Mouse (Mus musculus) limb, embryonic 11.5 days (tissue): ENCODE data around the gene Ndufv2. TPM values are rescaled to one million over a fixed set of nuclear protein-coding genes. Genes with fewer than 3 reads are reported as not detected.
A peak's percentile ranks its signal among the peaks of the same experiment; 100 is the strongest.

ENCODE experiments used
- ATAC-seq: fragments of 200-750 bp; cut with Nextera tagmentation; 2 replicates; pipeline ENCODE4 v1.8.0; 2017; ENCODE audit warnings: low read depth; ENCODE audit not compliant: insufficient number of reproducible peaks, low FRiP score, low TSS enrichment
- DNase-seq: peaks from one replicate; pipeline ENCODE4 v3.0.0-alpha.2; 2015; ENCODE audit warnings: low spot score
- H3K27ac ChIP-seq: fragments of 300-500 bp; sonication (generic); replicated peaks from 2 replicates; pipeline ENCODE4 v1.5.1; 2014; ENCODE audit warnings: low read depth, mild to moderate bottlenecking, low read length
- H3K27me3 ChIP-seq: fragments of 300-500 bp; sonication (generic); 2 replicates; pipeline ENCODE4 v1.6.1; 2014; ENCODE audit warnings: mild to moderate bottlenecking, low read length, mixed read lengths; ENCODE audit not compliant: control insufficient read depth, insufficient read depth
- H3K36me3 ChIP-seq: fragments of 300-500 bp; sonication (generic); 2 replicates; pipeline ENCODE4 v1.6.1; 2014; ENCODE audit warnings: mild to moderate bottlenecking, low read length, moderate library complexity, mixed read lengths; ENCODE audit not compliant: control insufficient read depth, insufficient read depth
- H3K4me1 ChIP-seq: fragments of 300-500 bp; sonication (generic); 2 replicates; pipeline ENCODE4 v1.6.1; 2014; ENCODE audit warnings: low read length, mixed read lengths; ENCODE audit not compliant: control insufficient read depth, insufficient read depth
- H3K4me2 ChIP-seq: fragments of 300-500 bp; sonication (generic); 2 replicates; pipeline ENCODE4 v1.6.1; 2014; ENCODE audit warnings: low read depth, mild to moderate bottlenecking, moderate library complexity; ENCODE audit not compliant: severe bottlenecking
- H3K4me3 ChIP-seq: fragments of 300-500 bp; sonication (generic); 2 replicates; pipeline ENCODE4 v1.5.1; 2014; ENCODE audit warnings: low read depth, low read length
- H3K9ac ChIP-seq: fragments of 300-500 bp; sonication (generic); 2 replicates; pipeline ENCODE4 v1.6.1; 2014; ENCODE audit warnings: mild to moderate bottlenecking, low read length
- H3K9me3 ChIP-seq: fragments of 300-500 bp; sonication (generic); 2 replicates; pipeline ENCODE4 v1.6.1; 2016; ENCODE audit warnings: low read length; ENCODE audit not compliant: control insufficient read depth
- WGBS: fragments of 180-500 bp; shearing (Covaris S2); extraction: QIAGEN DNeasy Blood & Tissue Kit; methylation state at CpG from one replicate; pipeline ENCODE4 v1.1.7; 2014; 5-methylcytosine and 5-hydroxymethylcytosine counted together
- polyA plus RNA-seq: library from polyadenylated mRNA; unstranded; fragments of >200 nt; fragmentation: Nextera tagmentation; extraction: Ambion mirVana; gene quantifications from 2 replicates; pipeline ENCODE4 v1.2.1, GENCODE M21; 2014

Ndufv2 gene
- polyA plus RNA-seq, 1 experiment from 2014 or later, result 320 TPM

DNA sequence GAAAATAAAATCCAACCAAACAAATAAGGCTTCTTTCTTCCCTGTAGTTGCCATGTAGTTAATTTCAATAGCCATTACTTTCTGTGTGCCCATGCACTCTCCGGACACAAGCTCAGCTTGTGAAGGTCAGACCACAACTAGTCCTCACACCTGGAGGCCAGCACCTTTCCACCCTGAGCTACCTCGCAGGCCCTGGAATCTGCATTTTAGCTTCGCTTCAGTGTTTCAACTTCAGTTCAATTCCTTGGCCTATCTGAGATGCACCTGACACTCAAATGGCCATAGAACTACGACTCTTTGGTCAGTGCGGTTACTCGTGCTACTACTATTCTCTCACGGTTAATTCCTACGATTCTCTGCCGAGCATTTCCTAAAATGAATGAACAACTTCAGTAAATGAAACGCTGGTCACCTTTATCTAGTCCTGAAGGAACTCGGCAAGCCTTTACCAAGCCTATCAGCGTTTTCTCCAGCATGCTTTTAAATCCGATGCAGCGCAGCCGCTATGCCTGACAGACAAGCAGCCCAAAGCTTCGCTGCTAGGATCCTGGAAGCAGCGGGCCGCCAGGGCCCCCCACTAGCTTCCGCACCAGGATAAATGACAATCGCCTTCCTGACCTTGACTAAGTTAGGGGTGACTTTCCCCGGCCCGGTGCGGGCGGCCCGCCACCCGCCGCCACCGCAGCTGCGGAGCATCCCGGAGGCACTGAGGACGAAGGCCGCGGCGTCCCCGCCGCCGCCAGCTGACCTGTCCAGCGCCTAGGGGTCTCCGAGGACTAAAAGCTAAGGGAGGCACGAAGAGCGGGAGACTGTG, 586 bp downstream of the Ndufv2 start:
- Histone ChIP-seq H3K4me3 (peak overlapping the region; percentile 92), H3K36me3 (no peaks in the 10 kb centered on the region), H3K4me2 (peak overlapping the region; percentile 87), H3K27me3 (no peaks in the 10 kb centered on the region), H3K27ac (peak overlapping the region; percentile 82), H3K9me3 (no peaks in the 10 kb centered on the region; the same call in 1 of the 2 replicates), H3K4me1 (peaks cover 6% of the 10 kb centered on the region), H3K9ac (peak overlapping the region; percentile 95)
- WGBS, result 1% methylated on average over 41 of the region's 41 CpGs
- ATAC-seq (0 out of 2 replicates have a peak, but pooled peaks have one; percentile 6), DNase-seq (no peak)

DNA sequence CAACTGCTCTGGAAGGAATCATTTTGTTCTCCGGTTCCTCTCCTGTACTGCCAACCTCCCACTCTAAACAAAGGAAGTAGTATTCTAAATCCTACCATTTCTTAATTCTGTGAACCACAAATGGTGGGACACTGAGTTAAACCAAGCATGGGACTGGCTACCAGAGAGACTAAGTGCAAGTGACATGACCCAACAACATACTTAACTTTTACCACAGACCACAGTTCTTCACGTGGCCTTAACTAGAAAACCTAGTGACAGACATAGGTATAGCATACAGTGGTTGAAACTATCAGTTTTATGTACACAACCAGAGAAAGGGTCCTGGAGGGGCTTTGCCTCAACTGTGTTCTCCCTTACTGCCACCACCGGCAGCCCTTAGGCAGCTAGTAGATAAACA, 8.7 kb downstream of the Ndufv2 start:
- Histone ChIP-seq H3K4me3 (no peak overlapping the region), H3K9me3 (no peaks in the 10 kb centered on the region), H3K4me2 (no peak overlapping the region), H3K36me3 (no peaks in the 10 kb centered on the region; the same call in 1 of the 2 replicates), H3K4me1 (no peaks in the 10 kb centered on the region), H3K27me3 (no peaks in the 10 kb centered on the region), H3K9ac (no peak overlapping the region), H3K27ac (no peak overlapping the region)
- 89% methylated on average over 3 of the region's 3 CpGs for WGBS
- ATAC-seq (no peak), DNase-seq (no peak)

DNA sequence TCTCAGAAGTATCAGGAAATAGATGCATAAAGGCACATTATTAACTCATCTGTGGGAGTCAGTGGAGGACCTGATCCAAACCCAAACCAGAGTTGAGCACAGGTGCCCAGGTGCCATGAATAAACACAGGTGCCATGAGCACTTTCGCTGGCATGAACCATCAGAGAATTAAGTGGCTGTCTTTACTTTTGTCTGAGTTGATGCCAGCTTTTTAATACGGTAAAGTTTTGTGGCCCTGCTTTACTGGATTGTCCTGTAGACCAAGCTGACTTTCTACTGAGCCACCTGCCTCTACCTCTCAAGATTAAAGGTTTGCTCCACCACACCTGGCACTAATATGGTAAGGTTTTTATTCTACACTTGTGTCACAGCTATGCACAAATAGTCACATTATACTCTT, 9.3 kb downstream of the Ndufv2 start:
- Histone ChIP-seq H3K36me3 (peaks cover 3% of the 10 kb centered on the region), H3K4me2 (no peak overlapping the region), H3K4me1 (no peaks in the 10 kb centered on the region), H3K27me3 (no peaks in the 10 kb centered on the region), H3K9me3 (no peaks in the 10 kb centered on the region), H3K4me3 (no peak overlapping the region), H3K9ac (no peak overlapping the region), H3K27ac (no peak overlapping the region)
- no peak for DNase-seq
- no peak for ATAC-seq
- 87% methylated on average over 2 of the region's 2 CpGs for WGBS

DNA sequence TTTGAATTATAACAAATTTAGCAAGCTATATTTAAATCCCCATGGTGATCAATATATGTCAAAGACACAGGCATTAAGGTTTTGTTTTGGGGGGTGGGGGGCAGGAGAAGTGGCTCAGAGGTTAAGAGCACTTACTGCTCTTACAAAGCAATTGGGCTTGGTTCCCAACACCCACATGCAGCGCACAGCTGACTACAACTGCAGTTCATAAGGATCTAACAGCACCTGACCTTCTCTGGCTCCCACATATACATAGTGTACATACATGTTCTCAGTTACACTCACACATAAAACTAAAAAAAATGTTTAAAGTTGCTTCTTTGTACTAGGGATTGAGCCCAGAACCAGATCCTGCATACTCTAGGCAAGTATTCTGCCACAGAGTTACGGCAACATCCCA, 10.0 kb downstream of the Ndufv2 start:
- H3K4me3 ChIP-seq, result no peak overlapping the region
- H3K36me3 ChIP-seq, result peaks cover 3% of the 10 kb centered on the region
- no peak for DNase-seq
- H3K27ac ChIP-seq, result no peak overlapping the region
- H3K4me2 ChIP-seq, result no peak overlapping the region
- no peaks in the 10 kb centered on the region for H3K9me3 ChIP-seq
- no peak for ATAC-seq
- H3K9ac ChIP-seq, result no peak overlapping the region
- H3K27me3 ChIP-seq, result no peaks in the 10 kb centered on the region
- 91% methylated on average over 2 of the region's 2 CpGs for WGBS
- no peaks in the 10 kb centered on the region for H3K4me1 ChIP-seq

DNA sequence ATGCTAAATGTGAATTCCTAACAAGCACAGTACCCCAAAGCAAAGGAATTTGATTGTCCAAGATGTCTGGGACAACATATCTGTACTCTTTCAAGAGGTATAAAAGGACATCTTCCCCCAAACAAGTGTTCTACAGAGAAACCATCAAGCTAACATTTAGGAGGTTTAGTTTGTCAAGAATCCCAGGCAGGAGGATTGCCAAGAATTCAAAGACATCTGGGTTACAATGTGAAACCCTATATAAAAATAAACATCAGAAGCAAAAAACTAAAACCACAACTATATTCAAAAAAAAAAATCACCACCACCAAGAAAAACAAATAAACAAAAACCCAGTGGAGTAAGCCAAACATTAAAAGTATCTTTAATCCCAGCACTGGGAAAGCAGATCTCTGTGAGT, 11.1 kb downstream of the Ndufv2 start:
- H3K27ac ChIP-seq, result no peak overlapping the region
- H3K4me1 ChIP-seq, result no peaks in the 10 kb centered on the region
- H3K9me3 ChIP-seq, result no peaks in the 10 kb centered on the region
- H3K27me3 ChIP-seq, result no peaks in the 10 kb centered on the region
- H3K9ac ChIP-seq, result no peak overlapping the region
- H3K4me2 ChIP-seq, result no peak overlapping the region
- H3K4me3 ChIP-seq, result no peak overlapping the region
- ATAC-seq (no peak), DNase-seq (no peak)
- peaks cover 3% of the 10 kb centered on the region for H3K36me3 ChIP-seq

DNA sequence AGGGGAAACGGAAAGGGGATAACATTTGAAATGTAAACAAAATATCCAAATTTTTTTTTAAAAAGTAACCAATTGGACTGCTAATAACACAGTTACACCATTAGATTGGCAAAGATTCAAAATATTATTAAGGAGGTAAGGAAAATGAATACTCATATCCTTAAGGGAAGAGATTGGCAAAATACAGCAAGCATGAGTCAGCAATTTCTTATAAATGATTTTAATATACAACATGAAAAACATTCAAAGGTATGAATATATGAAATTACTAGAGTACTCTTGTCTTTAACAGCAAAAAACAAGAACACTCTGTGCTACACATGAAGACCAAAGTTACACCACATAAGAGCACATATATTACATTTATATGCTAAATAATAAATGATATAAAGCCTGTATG, 16.3 kb downstream of the Ndufv2 start:
- Histone ChIP-seq H3K9me3 (no peaks in the 10 kb centered on the region), H3K4me3 (no peak overlapping the region), H3K9ac (no peak overlapping the region), H3K27ac (no peak overlapping the region), H3K4me2 (no peak overlapping the region), H3K4me1 (no peaks in the 10 kb centered on the region), H3K27me3 (no peaks in the 10 kb centered on the region), H3K36me3 (peaks cover 3% of the 10 kb centered on the region)
- WGBS, result 89% methylated on average over 1 of the region's 1 CpGs
- no peak for ATAC-seq
- no peak for DNase-seq

DNA sequence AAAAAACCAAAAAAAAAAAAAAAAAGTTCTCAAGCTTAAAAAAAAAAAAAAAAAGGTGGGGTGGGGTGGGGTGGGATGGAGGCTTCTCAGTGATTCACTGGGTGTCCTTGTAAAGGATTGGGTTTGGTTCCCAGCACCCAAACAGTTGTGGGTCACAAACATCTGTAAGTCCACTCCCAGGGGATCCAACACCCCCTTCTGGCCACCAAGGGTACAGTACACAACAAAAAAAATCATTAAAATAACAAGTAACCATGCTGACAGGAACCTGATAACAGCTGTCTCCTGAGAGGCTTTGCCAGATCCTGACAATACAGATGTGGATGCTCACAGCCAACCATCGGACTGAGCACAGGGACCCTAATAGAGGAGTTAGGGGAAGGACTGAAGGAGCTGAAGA, 16.9 kb downstream of the Ndufv2 start:
- H3K27ac ChIP-seq, result no peak overlapping the region
- H3K4me3 ChIP-seq, result no peak overlapping the region
- 92% methylated on average over 1 of the region's 1 CpGs for WGBS
- no peaks in the 10 kb centered on the region for H3K27me3 ChIP-seq
- no peak overlapping the region for H3K9ac ChIP-seq
- peaks cover 3% of the 10 kb centered on the region for H3K36me3 ChIP-seq
- ATAC-seq (no peak), DNase-seq (no peak)
- no peak overlapping the region for H3K4me2 ChIP-seq
- no peaks in the 10 kb centered on the region for H3K4me1 ChIP-seq
- no peaks in the 10 kb centered on the region for H3K9me3 ChIP-seq

DNA sequence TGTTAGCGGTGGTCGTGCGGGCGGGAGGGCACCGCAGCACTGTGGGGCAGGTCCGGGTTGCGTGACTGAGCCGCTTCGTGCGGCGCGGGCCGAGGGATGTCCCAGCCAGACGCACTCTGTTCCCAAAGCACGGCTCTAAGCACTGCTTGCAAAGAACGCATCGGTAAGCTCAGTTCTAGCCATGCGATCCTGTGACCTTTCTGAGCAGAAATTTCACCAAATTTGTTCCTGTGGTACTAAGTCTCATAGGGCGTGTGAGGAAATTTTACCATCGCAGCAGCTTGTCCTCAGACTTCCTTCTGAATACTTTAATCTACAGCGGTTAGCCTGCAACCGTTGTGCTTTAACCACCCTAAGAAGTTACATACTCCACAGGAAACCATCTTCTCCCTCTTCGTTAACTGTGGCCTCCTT, 23.9 kb downstream of the Ndufv2 start:
- no peaks in the 10 kb centered on the region for H3K4me1 ChIP-seq
- DNase-seq (no peak), ATAC-seq (peak; percentile 51)
- peak overlapping the region; percentile 70 for H3K9ac ChIP-seq
- no peaks in the 10 kb centered on the region for H3K27me3 ChIP-seq
- peak overlapping the region; percentile 77 for H3K4me3 ChIP-seq
- WGBS, result under 1% methylated on average over 23 of the region's 23 CpGs
- peak overlapping the region; percentile 89 for H3K4me2 ChIP-seq
- H3K27ac ChIP-seq, result peak overlapping the region; percentile 68
- H3K9me3 ChIP-seq, result no peaks in the 10 kb centered on the region
- H3K36me3 ChIP-seq, result no peaks in the 10 kb centered on the region

DNA sequence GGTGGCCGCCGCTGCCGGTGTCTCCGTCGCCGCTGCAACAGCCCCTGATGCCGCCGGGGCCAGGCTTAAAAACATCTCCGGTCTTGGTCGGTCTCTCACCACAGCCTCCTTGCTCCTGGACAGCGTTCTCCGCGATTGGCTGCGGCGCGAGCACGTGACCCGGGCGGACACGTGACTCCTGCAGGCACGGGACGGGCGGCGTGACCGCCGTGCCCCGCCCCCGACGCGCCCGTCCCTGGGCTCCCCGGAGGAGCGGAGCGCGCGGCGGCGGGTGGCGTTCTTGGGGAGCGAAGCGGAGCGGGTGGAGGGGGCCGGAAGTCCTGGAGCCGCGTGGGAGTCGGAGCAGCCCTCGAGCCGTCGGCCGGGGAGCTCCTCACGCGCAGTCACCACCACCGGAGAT, 24.4 kb downstream of the Ndufv2 start, which contains the start of gene Ankrd12:
Ankrd12 (minus strand) TSS at position 156 of the 400 bp plus-strand sequence.
- ATAC-seq, result peak; percentile 94
- Histone ChIP-seq H3K4me2 (peak within 1 kb of the TSS; percentile 89), H3K27me3 (no peaks in the 10 kb centered on the region), H3K4me1 (no peaks in the 10 kb centered on the region), H3K27ac (peak within 1 kb of the TSS; percentile 68), H3K4me3 (peak within 1 kb of the TSS; percentile 77), H3K36me3 (no peaks in the 10 kb centered on the region), H3K9me3 (no peaks in the 10 kb centered on the region), H3K9ac (peak within 1 kb of the TSS; percentile 70)
- peak; percentile 93 for DNase-seq
- WGBS, result 3% methylated on average over 53 of the region's 53 CpGs
